In genomic region chr2:30875621-30876432, GRCm38 (mm10) we compare ENCODE assay signal across 12 mouse cellular contexts. TPM values are rescaled to one million over a fixed set of nuclear protein-coding genes. Genes with fewer than 3 reads are reported as not detected.
DNase-seq lines count a peak whose midpoint lies in the region; ATAC-seq lines count a peak whose summit lies in the region.
"Had no signal": no experiment of that assay in that cellular context is flagged by ENCODE, and none has a peak within 500 bp of the region (broad histone marks: within the 10 kb centered on the region; RNA-seq: fewer than 3 reads in every experiment).

No protein-coding gene starts in this region.

- peaks cover 18% of the 10 kb centered on the region for H3K36me3 ChIP-seq in hindbrain, embryonic 10.5 days
- H3K36me3 ChIP-seq in hindbrain, embryonic 16.5 days (ENCODE audit: control insufficient read depth, insufficient read depth, low read length) = no peaks in the 10 kb centered on the region

- no peak for DNase-seq in hindbrain, embryonic 10.5 days (ENCODE audit: low spot score)
- peak; percentile 95 for DNase-seq in Muller cell, postnatal 12 days (ENCODE audit: inconsistent ontology term)
- DNase-seq in embryo, embryonic 11 days = peak; percentile 66
- peak; percentile 71 for DNase-seq in gastrocnemius, postnatal 14 days
- DNase-seq in cerebellum, postnatal 14 days = no peak
- DNase-seq in adrenal gland, postnatal 36 days = no peak
- DNase-seq in adrenal gland, postnatal 25 days = no peak
- DNase-seq: cerebellum, adult 11 months; right cerebral cortex, postnatal 4 days had no signal

- no peaks in the 10 kb centered on the region for H3K9me3 ChIP-seq in hindbrain, embryonic 10.5 days
- H3K9me3 ChIP-seq in hindbrain, embryonic 16.5 days (ENCODE audit: control insufficient read depth, low read length) = no peaks in the 10 kb centered on the region

- no peak overlapping the region for H3K9ac ChIP-seq in hindbrain, embryonic 16.5 days (ENCODE audit: low read depth, low read length)

- ATAC-seq in hindbrain, embryonic 16.5 days = no peak

- intact Hi-C loops in gastrocnemius, postnatal 14 days (cut with DNase I; ENCODE audit: low total_unique reads) = no loop called here

- WGBS in hindbrain, embryonic 10.5 days = 32% methylated on average over 11 of the region's 11 CpGs
- WGBS in hindbrain, embryonic 16.5 days = 44% methylated on average over 11 of the region's 11 CpGs

- H3K4me1 ChIP-seq in hindbrain, embryonic 10.5 days (replicated peaks) = peaks cover 48% of the 10 kb centered on the region
- H3K4me1 ChIP-seq in hindbrain, embryonic 16.5 days (ENCODE audit: control insufficient read depth, insufficient read depth, low read depth, low read length) = peaks cover 2% of the 10 kb centered on the region; the same call in 1 of the 2 replicates

- no peaks in the 10 kb centered on the region for H3K27me3 ChIP-seq in hindbrain, embryonic 10.5 days (ENCODE audit: insufficient read depth, poor library complexity, severe bottlenecking)
- no peaks in the 10 kb centered on the region for H3K27me3 ChIP-seq in hindbrain, embryonic 16.5 days (replicated peaks; ENCODE audit: control insufficient read depth, insufficient read depth, low read length)

- no peak overlapping the region for H3K4me3 ChIP-seq in hindbrain, embryonic 10.5 days
- H3K4me3 ChIP-seq in hindbrain, embryonic 16.5 days (ENCODE audit: low read length) = no peak overlapping the region

- H3K4me2 ChIP-seq in hindbrain, embryonic 16.5 days (ENCODE audit: low read length) = no peak overlapping the region
- H3K4me2 ChIP-seq: liver, embryonic 11.5 days had no signal

- peak overlapping the region; percentile 74 for H3K27ac ChIP-seq in hindbrain, embryonic 10.5 days
- H3K27ac ChIP-seq in hindbrain, embryonic 16.5 days (ENCODE audit: low read depth, low read length) = no peak overlapping the region

RNA-seq across cellular contexts. Expression of gene Prrx2, which starts 41.1 kb away (rescaled TPM):
- 40.6 and 43.3 TPM in 2 replicates for polyA plus RNA-seq in hindbrain, embryonic 10.5 days (2016; fragmentation: Nextera tagmentation; extraction: Ambion mirVana)
- polyA plus RNA-seq in hindbrain, embryonic 16.5 days (2015; fragmentation: Nextera tagmentation; extraction: Ambion mirVana) = 2.3 and 2.5 TPM in 2 replicates
- total RNA-seq in gastrocnemius, postnatal 14 days (2021) = 1 to 10 TPM; 2.0 to 3.5 TPM
- total RNA-seq in adrenal gland, postnatal 36 days (2021) = 1 to 10 TPM in 1 of 2 experiments, under 1 TPM in 1; 0.46 to 2.2 TPM
- 0.76 TPM in 1 of 2 replicates, not detected in the other for total RNA-seq in adrenal gland, postnatal 25 days (2021)
- total RNA-seq: hematopoietic stem cell, adult 5-6 weeks had no signal

RNA-seq across cellular contexts. Expression of gene Asb6, which starts 45.7 kb away (rescaled TPM):
- polyA plus RNA-seq in hindbrain, embryonic 10.5 days (2016; fragmentation: Nextera tagmentation; extraction: Ambion mirVana) = 46.1 and 46.5 TPM in 2 replicates
- 44.9 and 47.2 TPM in 2 replicates for polyA plus RNA-seq in hindbrain, embryonic 16.5 days (2015; fragmentation: Nextera tagmentation; extraction: Ambion mirVana)
- 1 to 10 TPM; 7.0 to 7.5 TPM for total RNA-seq in gastrocnemius, postnatal 14 days (2021)
- total RNA-seq in adrenal gland, postnatal 36 days (2021) = 10 to 100 TPM; 23.9 to 27.0 TPM
- 29.2 and 31.5 TPM in 2 replicates for total RNA-seq in adrenal gland, postnatal 25 days (2021)

RNA-seq across cellular contexts. Expression of gene Ptges, which starts 53.8 kb away (rescaled TPM):
- 10.8 and 13.3 TPM in 2 replicates for polyA plus RNA-seq in hindbrain, embryonic 10.5 days (2016; fragmentation: Nextera tagmentation; extraction: Ambion mirVana)
- 6.3 and 6.9 TPM in 2 replicates for polyA plus RNA-seq in hindbrain, embryonic 16.5 days (2015; fragmentation: Nextera tagmentation; extraction: Ambion mirVana)
- total RNA-seq in gastrocnemius, postnatal 14 days (2021) = 1 to 10 TPM; 6.3 to 9.7 TPM
- 10 to 100 TPM; 22.4 to 34.9 TPM for total RNA-seq in adrenal gland, postnatal 36 days (2021)
- 15.8 and 16.7 TPM in 2 replicates for total RNA-seq in adrenal gland, postnatal 25 days (2021)

Comparison
In these comparisons a context has a peak if more than half of its experiments do, and no peak if none do; other contexts are left out.
1. DNase-seq: peak in Muller cell, postnatal 12 days (single experiment), embryo, embryonic 11 days (single experiment) and gastrocnemius, postnatal 14 days (single experiment); none in hindbrain, embryonic 10.5 days (single experiment), cerebellum, postnatal 14 days (0 of 2), adrenal gland, postnatal 36 days (0 of 2) and adrenal gland, postnatal 25 days (single experiment).